Mouse (Mus musculus): ENCODE measurements at regions not wholly inside any gene's neighbourhood (a gene's known extent, or its start where the extent isn't known, plus 50 kb on each side); places are given as distances from the start of the nearest gene placed in this dataset.

DNA sequence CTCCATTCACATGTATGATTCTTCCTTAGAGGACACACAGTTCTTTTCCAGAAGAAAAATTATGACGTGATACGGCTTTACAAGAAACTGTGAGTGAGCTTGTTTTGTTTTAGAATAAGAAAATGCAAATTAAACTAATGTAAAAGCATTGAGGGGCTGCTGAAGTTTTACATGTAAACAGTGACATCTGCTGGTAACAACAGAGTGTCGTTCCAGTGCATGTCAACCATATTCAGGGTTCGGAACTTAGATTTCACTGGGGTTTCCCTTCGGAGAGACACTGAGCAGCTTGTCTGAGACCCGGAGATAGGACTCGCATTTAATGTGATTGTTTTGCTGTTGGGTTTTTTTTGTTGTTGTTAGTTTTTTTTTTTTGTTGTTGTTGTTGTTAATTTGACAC, 148.4 kb upstream of the Ube3a start:
- Histone ChIP-seq H3K27ac (replicated peaks) (no peak overlapping the region), H3K27me3 (no peaks in the 10 kb centered on the region), H3K9ac (replicated peaks) (no peak overlapping the region), H3K4me2 (replicated peaks) (no peak overlapping the region), H3K4me3 (no peak overlapping the region), H3K36me3 (no peaks in the 10 kb centered on the region), H3K9me3 (no peaks in the 10 kb centered on the region), H3K4me1 (no peaks in the 10 kb centered on the region)
- WGBS = 67% methylated on average over 7 of the region's 7 CpGs
- ATAC-seq (ENCODE audit: low FRiP score, low read depth) = 0 out of 2 replicates have a peak, but pooled peaks have one; percentile 27

Measured in midbrain, embryonic 12.5 days (tissue).